Mouse (Mus musculus) liver, embryonic 13.5 days (tissue): ENCODE data around the gene Mynn. TPM values are rescaled to one million over a fixed set of nuclear protein-coding genes. Genes with fewer than 3 reads are reported as not detected.
A peak's percentile ranks its signal among the peaks of the same experiment; 100 is the strongest.
"Not testable (repeated sequence)": the region's sequence is repeated elsewhere in the genome, so short reads cannot be mapped to it uniquely, and the experiment has no call there.

Experiments used
- ATAC-seq: fragments of 200-750 bp; cut with Nextera tagmentation; 2 replicates; pipeline ENCODE4 v1.8.0; 2017; ENCODE audit warnings: low read depth, mild to moderate bottlenecking, moderate number of reproducible peaks, moderate library complexity
- DNase-seq: peaks from one replicate; pipeline ENCODE4 v3.0.0; 2022
- H3K27ac ChIP-seq: fragments of 300-500 bp; sonication (generic); 2 replicates; pipeline ENCODE4 v1.5.1; 2015; ENCODE audit warnings: moderate library complexity, mild to moderate bottlenecking, inconsistent platforms
- H3K27me3 ChIP-seq: fragments of 300-500 bp; sonication (generic); 2 replicates; pipeline ENCODE4 v1.6.1; 2015; ENCODE audit warnings: mild to moderate bottlenecking, inconsistent platforms
- H3K36me3 ChIP-seq: fragments of 300-500 bp; sonication (generic); 2 replicates; pipeline ENCODE4 v1.6.1; 2015; ENCODE audit warnings: mild to moderate bottlenecking, inconsistent platforms
- H3K4me1 ChIP-seq: fragments of 300-500 bp; sonication (generic); replicated peaks from 2 replicates; pipeline ENCODE4 v1.6.1; 2015; ENCODE audit warnings: inconsistent platforms
- H3K4me2 ChIP-seq: fragments of 300-500 bp; sonication (generic); 2 replicates; pipeline ENCODE4 v1.6.1; 2015; ENCODE audit warnings: inconsistent platforms, mild to moderate bottlenecking, moderate library complexity
- H3K4me3 ChIP-seq: fragments of 300-500 bp; sonication (generic); replicated peaks from 2 replicates; pipeline ENCODE4 v1.5.1; 2015; ENCODE audit warnings: mild to moderate bottlenecking, inconsistent platforms
- H3K9ac ChIP-seq: fragments of 300-500 bp; sonication (generic); 2 replicates; pipeline ENCODE4 v1.6.1; 2015; ENCODE audit warnings: mild to moderate bottlenecking, inconsistent platforms
- H3K9me3 ChIP-seq: fragments of 300-500 bp; sonication (generic); replicated peaks from 2 replicates; pipeline ENCODE4 v1.6.1; 2016; ENCODE audit warnings: inconsistent platforms
- WGBS: fragments of 180-500 bp; shearing (Covaris S2); methylation state at CpG from one replicate; pipeline ENCODE4 v1.1.7; 2015; ENCODE audit not compliant: insufficient replicate concordance; 5-methylcytosine and 5-hydroxymethylcytosine counted together
- polyA plus RNA-seq: library from polyadenylated mRNA; unstranded; fragments of >200 nt; fragmentation: Nextera tagmentation; extraction: Ambion mirVana; gene quantifications from 2 replicates; pipeline ENCODE4 v1.2.1, GENCODE M21; 2015

Gene Mynn
- 13.8 and 15.5 TPM in 2 replicates for polyA plus RNA-seq

GRCm38 (mm10) chr3:30602065-30602739 is at the start of gene Mynn:
Gene Mynn, plus strand, starts transcription at chr3:30602065.
- ATAC-seq (peak; percentile 91), DNase-seq (peak; percentile 94)
- Histone ChIP-seq H3K4me3 (peak within 1 kb of the TSS; percentile 83), H3K27ac (peak within 1 kb of the TSS; percentile 98), H3K27me3 (peaks cover 23% of the 10 kb centered on the region), H3K4me2 (peak within 1 kb of the TSS; percentile 91), H3K4me1 (peaks cover 29% of the 10 kb centered on the region), H3K36me3 (peaks cover 24% of the 10 kb centered on the region), H3K9ac (peak within 1 kb of the TSS; percentile 88), H3K9me3 (no peaks in the 10 kb centered on the region)
- WGBS: 0% methylated on average over 40 of the region's 40 CpGs

DNA sequence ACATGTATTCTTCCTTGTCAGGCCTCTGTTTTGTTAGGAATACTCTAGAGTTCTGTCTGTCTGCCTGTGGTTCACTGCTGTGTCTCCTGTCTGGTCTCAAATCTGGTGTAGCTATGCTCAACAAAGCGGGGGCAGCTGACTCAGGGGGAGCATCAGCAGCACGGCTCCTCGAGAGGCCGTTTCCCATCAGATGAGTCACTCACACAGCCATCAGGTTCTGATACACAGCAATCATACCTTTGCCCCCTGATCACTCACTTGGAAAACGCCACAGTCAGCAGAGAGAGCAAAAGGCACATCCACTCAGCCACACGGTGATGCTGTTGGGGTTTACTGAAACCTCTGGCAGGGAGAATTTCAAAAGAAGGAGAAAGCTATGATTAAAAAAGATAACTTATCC is 48.1 kb upstream of the Mynn start:
- Histone ChIP-seq H3K27ac (no peak overlapping the region), H3K9me3 (no peaks in the 10 kb centered on the region), H3K36me3 (no peaks in the 10 kb centered on the region), H3K4me3 (no peak overlapping the region), H3K27me3 (no peaks in the 10 kb centered on the region), H3K4me1 (no peaks in the 10 kb centered on the region), H3K4me2 (no peak overlapping the region), H3K9ac (no peak overlapping the region)
- 58% methylated on average over 6 of the region's 6 CpGs for WGBS
- no peak for DNase-seq
- ATAC-seq: no peak

DNA sequence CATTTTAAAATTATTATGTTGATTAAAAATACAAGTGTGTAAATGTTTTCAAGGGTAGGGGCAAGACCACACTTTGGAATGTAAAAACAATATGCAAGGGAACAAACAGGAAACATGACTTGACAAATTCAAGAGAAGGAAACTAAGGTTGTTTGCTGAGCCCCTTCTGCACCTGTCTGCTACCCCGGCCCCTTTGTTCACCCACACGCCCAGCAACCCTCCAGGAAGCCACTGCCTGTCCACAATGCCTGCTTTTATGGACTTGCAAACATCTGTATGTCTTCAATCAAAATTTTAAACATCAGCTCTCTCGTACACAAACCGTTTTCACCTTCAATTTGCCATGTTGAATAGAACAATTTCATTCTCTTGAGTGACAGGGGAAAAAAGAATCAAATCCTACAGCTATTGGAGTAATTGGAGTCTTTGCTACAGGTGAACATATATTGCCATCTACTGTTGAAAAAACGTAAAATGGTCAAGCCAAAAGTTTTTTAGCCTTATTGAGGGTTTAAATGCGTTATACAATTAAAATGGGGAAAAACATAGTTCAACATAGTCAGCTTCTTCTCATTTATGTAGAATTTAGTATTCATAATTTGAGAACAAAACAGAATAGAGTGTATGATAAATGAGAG is 41.1 kb upstream of the Mynn start:
- Histone ChIP-seq H3K27me3 (no peaks in the 10 kb centered on the region), H3K4me1 (no peaks in the 10 kb centered on the region), H3K4me3 (no peak overlapping the region), H3K9me3 (no peaks in the 10 kb centered on the region), H3K36me3 (no peaks in the 10 kb centered on the region), H3K9ac (no peak overlapping the region), H3K27ac (no peak overlapping the region), H3K4me2 (no peak overlapping the region)
- ATAC-seq (no peak), DNase-seq (no peak)
- 46% methylated on average over 6 of the region's 6 CpGs for WGBS

DNA sequence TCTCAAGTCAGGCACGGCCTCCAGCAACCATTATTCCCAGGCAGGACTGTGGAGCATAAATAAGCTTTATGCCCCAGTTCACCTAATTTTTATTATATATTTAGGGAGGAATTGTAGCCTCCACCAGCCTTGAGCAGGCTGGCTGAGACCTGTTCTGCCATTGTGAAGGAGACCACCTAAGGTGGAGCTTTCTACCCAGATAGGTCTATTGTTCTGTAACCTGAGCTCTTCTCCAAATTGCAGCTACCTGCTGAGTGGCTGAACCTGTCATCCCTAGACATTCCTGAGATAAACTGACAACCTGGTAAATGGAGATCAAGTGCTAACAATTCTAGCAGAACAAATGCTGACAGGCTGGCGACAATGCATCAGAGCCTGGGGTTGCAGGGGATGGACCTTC is 35.5 kb upstream of the Mynn start:
- H3K9me3 ChIP-seq, DNase-seq, H3K4me3 ChIP-seq, H3K36me3 ChIP-seq, H3K4me1 ChIP-seq, H3K27ac ChIP-seq, ATAC-seq, H3K9ac ChIP-seq, H3K4me2 ChIP-seq, H3K27me3 ChIP-seq: not testable (repeated sequence)
- 58% methylated on average over 1 of the region's 2 CpGs for WGBS

GRCm38 (mm10) chr3:30573549-30573948 is 28.3 kb upstream of the Mynn start:
- WGBS: 23% methylated on average over 2 of the region's 2 CpGs
- H3K9ac ChIP-seq: no peak overlapping the region
- H3K4me3 ChIP-seq: no peak overlapping the region
- H3K9me3 ChIP-seq: no peaks in the 10 kb centered on the region
- no peak for DNase-seq
- no peaks in the 10 kb centered on the region for H3K36me3 ChIP-seq
- H3K4me2 ChIP-seq: no peak overlapping the region
- no peaks in the 10 kb centered on the region for H3K4me1 ChIP-seq
- no peaks in the 10 kb centered on the region for H3K27me3 ChIP-seq
- no peak overlapping the region for H3K27ac ChIP-seq
- no peak for ATAC-seq

DNA sequence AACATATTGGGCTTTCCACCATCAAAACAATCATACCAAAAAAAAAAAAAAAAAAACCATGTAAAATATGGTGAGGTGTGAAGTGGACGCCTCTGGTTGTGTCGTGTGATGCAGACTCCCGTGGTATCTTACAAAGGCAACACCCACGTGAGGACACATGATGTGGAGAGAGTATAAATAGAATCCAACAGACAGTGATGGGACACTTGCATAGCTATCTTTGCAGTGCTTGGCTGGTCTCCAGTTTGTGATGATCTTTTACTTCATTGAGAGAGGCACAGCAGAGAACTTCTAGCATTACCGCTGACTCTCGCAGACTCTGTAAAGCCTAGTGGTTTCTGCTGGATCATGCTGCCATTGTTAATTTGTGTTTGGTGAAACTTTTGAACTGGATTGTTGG is 13.0 kb upstream of the Mynn start:
- Histone ChIP-seq H3K27me3 (no peaks in the 10 kb centered on the region), H3K4me3 (no peak overlapping the region), H3K4me2 (no peak overlapping the region), H3K9me3 (no peaks in the 10 kb centered on the region), H3K9ac (no peak overlapping the region), H3K36me3 (no peaks in the 10 kb centered on the region), H3K4me1 (no peaks in the 10 kb centered on the region), H3K27ac (no peak overlapping the region)
- no peak for ATAC-seq
- no peak for DNase-seq
- WGBS: 62% methylated on average over 6 of the region's 6 CpGs

- no peaks in the 10 kb centered on the region for H3K36me3 ChIP-seq
- no peak overlapping the region for H3K4me2 ChIP-seq
- H3K4me1 ChIP-seq: peaks cover 14% of the 10 kb centered on the region
- DNase-seq: no peak
- no peak overlapping the region for H3K27ac ChIP-seq
- no peaks in the 10 kb centered on the region for H3K9me3 ChIP-seq
- ATAC-seq: no peak
- no peak overlapping the region for H3K9ac ChIP-seq
- WGBS: 1% methylated on average over 2 of the region's 2 CpGs
- no peak overlapping the region for H3K4me3 ChIP-seq
- H3K27me3 ChIP-seq: peaks cover 21% of the 10 kb centered on the region
Observed at GRCm38 (mm10) chr3:30592418-30592853, 9.4 kb upstream of the Mynn start.

- H3K4me2 ChIP-seq: no peak overlapping the region
- peaks cover 33% of the 10 kb centered on the region for H3K27me3 ChIP-seq
- DNase-seq (peak; percentile 9), ATAC-seq (peak; percentile 35; the same call in 1 of the 2 replicates)
- peaks cover 14% of the 10 kb centered on the region for H3K4me1 ChIP-seq
- H3K9ac ChIP-seq: no peak overlapping the region
- 72% methylated on average over 4 of the region's 4 CpGs for WGBS
- H3K9me3 ChIP-seq: no peaks in the 10 kb centered on the region
- no peak overlapping the region for H3K27ac ChIP-seq
- no peak overlapping the region for H3K4me3 ChIP-seq
- no peaks in the 10 kb centered on the region for H3K36me3 ChIP-seq
Observed at GRCm38 (mm10) chr3:30593719-30594485, 8.0 kb upstream of the Mynn start.

DNA sequence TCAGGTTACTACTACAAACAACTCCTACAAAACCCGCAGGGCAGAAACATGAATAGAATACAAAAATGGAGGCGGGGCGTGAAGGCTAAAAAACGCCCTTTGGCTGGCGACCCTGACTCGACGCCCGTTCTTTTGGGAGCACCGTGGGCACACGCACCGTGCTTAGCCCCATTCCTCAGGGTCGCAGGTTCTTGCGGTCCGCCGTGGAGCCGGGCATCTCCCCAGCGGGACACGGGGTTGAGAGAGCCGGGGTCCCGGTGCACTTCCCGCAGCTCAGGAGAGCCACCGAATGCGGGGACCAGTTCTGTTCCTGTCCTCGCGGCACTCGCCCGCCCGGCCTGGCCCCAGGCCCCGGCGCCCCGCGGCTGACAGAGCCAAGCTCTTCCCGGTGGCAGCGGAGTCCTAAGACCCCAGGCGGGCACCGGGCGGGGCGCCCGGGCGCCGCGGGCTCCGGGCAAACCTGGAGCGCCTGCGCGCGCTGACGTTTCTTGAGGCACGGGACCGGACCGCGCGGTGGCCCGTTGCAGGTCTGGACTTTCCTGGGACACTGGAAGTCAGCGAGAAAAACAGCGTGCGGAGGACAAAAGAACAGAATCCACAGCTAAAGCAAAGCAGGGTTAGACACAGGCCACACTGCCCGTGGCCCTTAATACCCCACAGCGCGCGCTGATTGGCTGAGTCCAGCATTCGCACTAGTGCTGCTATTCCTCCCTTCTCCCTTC is 6.6 kb upstream of the Mynn start:
- ATAC-seq (peak; percentile 54; the same call in 1 of the 2 replicates), DNase-seq (peak; percentile 21)
- Histone ChIP-seq H3K4me1 (peaks cover 24% of the 10 kb centered on the region), H3K4me3 (peak overlapping the region; percentile 71), H3K9me3 (no peaks in the 10 kb centered on the region), H3K27ac (no peak overlapping the region), H3K9ac (peak overlapping the region; percentile 79), H3K27me3 (peaks cover 42% of the 10 kb centered on the region), H3K4me2 (peak overlapping the region; percentile 91), H3K36me3 (no peaks in the 10 kb centered on the region)
- WGBS: under 1% methylated on average over 62 of the region's 62 CpGs

- Histone ChIP-seq H3K9ac (no peak overlapping the region), H3K36me3 (no peaks in the 10 kb centered on the region), H3K4me3 (no peak overlapping the region), H3K9me3 (no peaks in the 10 kb centered on the region), H3K27ac (no peak overlapping the region), H3K27me3 (peaks cover 42% of the 10 kb centered on the region), H3K4me2 (no peak overlapping the region), H3K4me1 (peaks cover 24% of the 10 kb centered on the region)
- 75% methylated on average over 7 of the region's 7 CpGs for WGBS
- ATAC-seq: no peak
- no peak for DNase-seq
Observed at GRCm38 (mm10) chr3:30597271-30597670, 4.6 kb upstream of the Mynn start.
